Mouse (Mus musculus) heart, adult 9 months (tissue): Measurements from ENCODE around the gene Nol10.
A peak's percentile ranks its signal among the peaks of the same experiment; 100 is the strongest.
"Not testable (repeated sequence)": the region's sequence is repeated elsewhere in the genome, so short reads cannot be mapped to it uniquely, and the experiment has no call there.

Source experiments
- DNase-seq, 2 experiments: peaks; one replicate each; pipeline ENCODE4 v3.0.0; 2022; ENCODE audit warnings: low spot score in 2 of 2

The Nol10 gene

GRCm38 (mm10) chr12:17455096-17455495 lies 106.8 kb downstream of the Nol10 start:
- DNase-seq, result no peak

DNA sequence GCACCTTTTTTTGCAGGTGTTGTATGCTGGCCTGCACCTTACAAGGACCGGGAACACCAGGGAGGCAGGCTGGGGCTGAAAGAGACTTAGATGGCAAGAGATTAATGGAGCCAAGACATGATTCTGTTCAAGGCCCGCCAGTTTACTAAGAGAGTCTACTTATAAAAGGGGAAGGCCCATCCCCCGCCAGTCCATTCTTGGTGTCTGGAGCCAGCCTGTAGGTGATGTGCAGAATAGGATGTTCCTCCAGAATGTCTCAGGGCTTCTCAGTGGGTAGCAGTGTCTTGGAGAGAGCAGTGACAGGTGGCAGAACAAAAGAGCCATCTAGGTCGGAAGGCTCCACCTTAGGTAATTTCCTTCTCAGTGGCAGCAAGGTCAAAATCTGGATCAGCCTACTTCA lies 111.0 kb downstream of the Nol10 start:
- not testable (repeated sequence) for DNase-seq

DNA sequence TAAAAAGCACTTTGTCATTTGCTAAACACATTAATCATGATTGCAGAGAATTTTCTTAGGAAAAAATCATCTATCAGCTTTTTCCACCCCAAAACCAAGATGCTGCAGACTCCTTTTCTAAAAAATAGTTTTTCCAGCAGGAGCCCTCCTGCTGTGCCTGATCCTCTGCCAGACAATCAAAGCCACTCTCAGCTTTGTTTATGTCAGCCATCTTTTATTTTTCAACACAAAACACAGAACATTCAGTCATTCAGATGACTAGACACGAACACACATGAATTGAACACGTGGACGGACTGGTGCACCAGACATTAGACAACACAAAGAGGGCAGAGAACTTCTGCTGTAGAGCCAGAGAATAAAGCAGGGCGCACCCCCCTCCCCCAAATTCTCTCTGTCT lies 115.4 kb downstream of the Nol10 start:
- DNase-seq, result no peak

DNA sequence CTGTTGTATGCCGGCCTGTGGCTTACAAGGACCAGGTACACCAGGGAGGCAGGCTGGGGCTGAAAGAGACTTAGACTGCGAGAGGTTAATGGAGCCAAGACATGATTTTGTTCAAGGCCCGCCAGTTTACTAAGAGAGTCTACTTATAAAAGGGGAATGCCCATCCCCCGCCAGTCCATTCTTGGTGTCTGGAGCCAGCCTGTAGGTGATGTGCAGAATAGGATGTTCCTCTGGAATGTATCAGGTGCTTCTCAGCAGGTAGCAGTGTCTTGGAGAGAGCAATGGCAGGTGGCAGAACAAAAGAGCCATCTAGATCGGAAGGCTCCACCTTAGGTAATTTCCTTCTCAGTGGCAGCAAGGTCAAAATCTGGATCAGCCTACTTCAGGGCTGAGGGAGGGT lies 116.3 kb downstream of the Nol10 start:
- not testable (repeated sequence) for DNase-seq

DNA sequence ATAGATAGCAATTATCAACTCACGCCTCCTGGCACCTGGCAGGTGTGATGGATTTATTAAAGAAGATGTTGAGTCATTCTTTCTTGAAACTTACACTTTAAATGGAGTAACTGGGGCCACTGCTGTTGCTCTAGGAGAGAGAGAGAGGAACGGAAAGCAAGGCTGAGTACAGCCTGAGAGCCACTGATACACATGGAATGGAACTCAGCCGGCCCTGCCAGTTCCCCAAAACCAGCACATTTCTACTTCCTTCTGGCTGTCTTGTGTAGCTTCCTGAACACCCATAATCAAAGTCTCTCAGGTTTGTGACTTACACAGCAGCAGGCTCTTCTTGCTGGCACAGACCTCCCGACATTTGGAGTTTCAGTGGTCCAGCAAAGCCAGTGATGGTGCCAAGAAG lies 118.5 kb downstream of the Nol10 start:
- DNase-seq, result no peak

DNA sequence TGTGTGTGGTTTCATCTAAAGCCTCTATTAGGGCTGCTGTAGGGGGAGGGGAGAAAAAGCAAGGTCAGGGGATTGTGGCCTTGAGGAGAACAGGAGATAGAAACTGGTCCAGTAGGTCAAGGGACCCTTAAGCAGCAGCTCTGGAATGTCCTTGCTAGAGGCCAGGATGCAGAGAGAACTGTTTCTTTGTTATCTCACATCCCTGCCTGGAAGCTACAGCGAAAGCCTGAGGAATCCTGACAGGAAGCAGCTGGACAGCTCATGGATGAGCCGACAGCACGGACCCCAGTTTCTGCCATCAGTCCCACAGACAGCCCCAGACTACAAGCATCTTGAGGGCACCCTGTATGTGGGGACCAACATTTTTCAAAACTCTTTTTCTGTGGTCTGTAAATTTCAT lies 120.1 kb downstream of the Nol10 start:
- peak in 1 of 2 experiments; percentile 32 for DNase-seq

DNA sequence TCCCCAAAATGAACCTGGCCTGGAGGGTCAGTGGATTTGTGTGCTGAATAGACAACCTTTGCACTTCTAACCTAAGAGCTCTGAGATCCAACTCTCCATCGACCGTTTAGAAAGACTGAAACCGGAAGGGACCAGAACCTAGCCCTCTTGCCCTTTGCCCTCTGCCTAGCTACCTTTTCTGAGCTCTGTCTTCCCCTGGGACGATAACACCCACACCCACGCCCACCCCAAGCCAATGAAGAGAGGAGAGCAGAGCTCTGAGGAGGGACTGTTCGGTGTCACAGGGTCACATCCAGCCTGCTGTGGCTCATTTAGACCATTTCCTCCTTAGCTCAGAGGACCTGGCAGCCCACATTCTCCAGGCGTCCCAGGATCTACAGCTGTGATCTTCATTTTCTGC lies 121.6 kb downstream of the Nol10 start:
- DNase-seq, result peak; percentile 10 to 32

DNA sequence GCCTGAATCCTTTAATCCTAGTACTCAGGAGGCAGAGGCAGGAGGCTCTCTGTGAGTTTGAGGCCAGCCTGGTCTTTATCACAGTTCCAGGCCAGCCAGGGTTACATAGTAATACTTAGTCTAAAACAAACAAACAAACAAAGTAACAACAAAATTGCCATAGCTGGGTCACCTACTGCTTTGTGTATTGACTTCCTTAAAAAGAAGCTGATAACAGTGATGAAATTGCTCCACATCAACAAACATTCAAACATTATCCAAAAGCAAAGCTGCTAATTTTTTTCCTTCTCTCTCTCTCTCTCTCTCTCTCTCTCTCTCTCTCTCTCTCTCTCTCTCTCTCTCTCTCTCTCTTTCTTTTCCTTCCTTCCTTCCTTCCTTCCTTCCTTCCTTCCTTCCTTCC lies 122.3 kb downstream of the Nol10 start:
- not testable (repeated sequence) for DNase-seq

- DNase-seq, result no peak
Measured at GRCm38 (mm10) chr12:17471405-17471804, 123.1 kb downstream of the Nol10 start.

DNA sequence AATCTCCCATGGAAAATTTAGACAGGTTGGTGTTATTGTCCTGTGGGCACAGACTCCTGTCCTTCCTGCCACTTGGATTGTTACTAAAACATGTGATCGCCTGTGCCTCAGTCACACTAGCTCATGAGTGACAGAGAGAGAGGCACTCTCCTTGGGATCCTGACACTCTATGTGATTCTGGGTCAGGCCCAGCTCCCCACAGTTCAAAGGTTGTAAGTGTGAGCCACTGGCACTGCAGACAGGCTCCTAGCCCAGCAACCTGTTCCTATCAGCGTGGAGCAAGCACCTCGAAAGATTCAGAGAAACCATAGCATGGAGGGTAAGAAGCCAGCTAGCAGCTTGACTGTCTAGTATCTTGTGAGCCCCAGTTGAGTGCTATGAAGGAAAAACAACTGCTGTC lies 124.9 kb downstream of the Nol10 start:
- DNase-seq, result no peak

DNA sequence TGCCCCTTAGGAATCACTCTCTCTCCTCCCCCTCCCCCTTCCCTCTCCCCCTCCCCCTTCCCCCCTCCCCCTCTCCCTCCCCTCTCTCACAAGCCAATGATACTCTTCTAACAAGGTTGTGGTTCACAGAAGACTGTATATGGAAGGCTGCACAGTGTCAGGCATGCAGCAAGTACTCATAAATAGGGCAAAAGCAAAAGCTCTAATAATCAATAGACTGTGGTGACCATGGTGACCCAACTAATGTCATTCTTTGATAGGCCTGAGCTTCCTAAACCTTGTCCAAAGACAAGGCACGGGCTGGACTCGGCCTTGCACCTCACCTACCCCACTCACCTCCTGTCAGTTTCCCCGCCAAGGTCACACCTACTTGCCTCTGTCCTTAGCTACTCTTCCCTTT lies 125.6 kb downstream of the Nol10 start:
- DNase-seq, result no peak

GRCm38 (mm10) chr12:17474681-17475080 lies 126.4 kb downstream of the Nol10 start:
- DNase-seq, result no peak

- DNase-seq, result no peak
Measured at GRCm38 (mm10) chr12:17475146-17475545, 126.9 kb downstream of the Nol10 start.

DNA sequence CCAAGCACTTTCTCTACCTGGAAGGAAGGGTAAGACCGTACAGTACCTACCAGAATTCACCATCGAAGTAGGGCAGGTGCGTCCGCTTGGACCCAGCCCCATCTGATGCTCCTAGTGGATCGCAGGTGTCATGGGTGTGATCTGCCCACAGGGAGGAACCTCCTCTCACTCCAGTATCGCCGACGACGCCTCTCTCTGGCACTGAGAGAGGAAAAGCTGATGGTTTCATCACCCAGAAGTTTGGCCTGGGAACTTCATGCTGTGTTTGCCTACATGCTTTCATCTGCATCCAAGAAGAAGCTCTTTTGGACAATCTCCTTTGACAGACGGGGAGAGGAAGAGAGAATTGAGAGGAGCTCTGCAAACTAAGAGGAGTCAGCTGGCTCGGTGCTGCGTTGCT lies 129.9 kb downstream of the Nol10 start:
- DNase-seq, result no peak

- no peak for DNase-seq
Measured at GRCm38 (mm10) chr12:17478856-17479255, 130.6 kb downstream of the Nol10 start.
